ENCODE assay signal across 10 mouse cellular contexts in genomic region chr7:79346555-79347075, GRCm38 (mm10). TPM values are rescaled to one million over a fixed set of nuclear protein-coding genes. Genes with fewer than 3 reads are reported as not detected.
"Had no signal": no experiment of that assay in that cellular context is flagged by ENCODE, and none has a peak within 500 bp of the region (broad histone marks: within the 10 kb centered on the region; RNA-seq: fewer than 3 reads in every experiment).

No protein-coding gene starts in this region.

- H3K9me3 ChIP-seq: limb, embryonic 12.5 days; lung, embryonic 15.5 days; midbrain, embryonic 15.5 days; neural tube, embryonic 12.5 days had no signal

- H3K9ac ChIP-seq: limb, embryonic 12.5 days; lung, embryonic 15.5 days; midbrain, embryonic 15.5 days; neural tube, embryonic 12.5 days had no signal

- DNase-seq: right cerebral cortex, postnatal 25 days had no signal

- H3K4me1 ChIP-seq: limb, embryonic 12.5 days; lung, embryonic 15.5 days; neural tube, embryonic 12.5 days had no signal

- H3K4me3 ChIP-seq: limb, embryonic 12.5 days; lung, embryonic 15.5 days; midbrain, embryonic 15.5 days; neural tube, embryonic 12.5 days had no signal

- H3K27ac ChIP-seq: limb, embryonic 12.5 days; lung, embryonic 15.5 days; midbrain, embryonic 15.5 days; neural tube, embryonic 12.5 days had no signal

- ATAC-seq: intestine, postnatal 0 days; midbrain, embryonic 15.5 days had no signal

- H3K4me2 ChIP-seq: limb, embryonic 12.5 days; lung, embryonic 15.5 days; midbrain, embryonic 11.5 days; midbrain, embryonic 15.5 days; neural tube, embryonic 12.5 days had no signal

- H3K27me3 ChIP-seq: limb, embryonic 12.5 days; lung, embryonic 15.5 days; midbrain, embryonic 15.5 days; neural tube, embryonic 12.5 days had no signal

RNA-seq across cellular contexts. Expression of gene Rlbp1, which starts 40.2 kb away (rescaled TPM):
- total RNA-seq: monocyte, adult 5-6 weeks had no signal
- polyA plus RNA-seq: inflammation-experienced regulatory T-cells, adult 6 months; small intestine, adult 2 months had no signal
